Mouse (Mus musculus) fat pad, adult 2 months (tissue): Measurements from ENCODE around the gene Ott.
"Not testable (repeated sequence)": the region's sequence is repeated elsewhere in the genome, so short reads cannot be mapped to it uniquely, and the experiment has no call there.

Experiments used
- DNase-seq: peaks from one replicate; pipeline ENCODE4 v3.0.0-alpha.2; 2011; ENCODE audit warnings: low read depth, low spot score; ENCODE audit errors: extremely low read depth

Ott gene

GRCm38 (mm10) chrX:149073982-149074381, at the start of gene Ott:
Ott (plus strand) TSS chrX:149074282.
- not testable (repeated sequence) for DNase-seq
